Mouse (Mus musculus) retina, embryonic 14.5 days (tissue): ENCODE measurements around the gene Osbpl9.

Source experiments
- DNase-seq: peaks from one replicate; pipeline ENCODE4 v3.0.0-alpha.2; 2015; ENCODE audit warnings: low spot score

Osbpl9 gene

GRCm38 (mm10) chr4:109036327-109036726 is 165.7 kb downstream of the Osbpl9 start:
- DNase-seq = peak; percentile 68

- DNase-seq = no peak
These were observed 171.8 kb downstream of the Osbpl9 start for GRCm38 (mm10) chr4:109030266-109030665.

GRCm38 (mm10) chr4:109029857-109030256 is 172.2 kb downstream of the Osbpl9 start:
- no peak for DNase-seq

GRCm38 (mm10) chr4:109026543-109026942 is 175.5 kb downstream of the Osbpl9 start:
- no peak for DNase-seq

GRCm38 (mm10) chr4:109025061-109025460 is 177.0 kb downstream of the Osbpl9 start:
- no peak for DNase-seq

GRCm38 (mm10) chr4:109021976-109022375 is 180.1 kb downstream of the Osbpl9 start:
- no peak for DNase-seq

GRCm38 (mm10) chr4:109019301-109019700 is 182.8 kb downstream of the Osbpl9 start:
- no peak for DNase-seq

- DNase-seq = no peak
These were observed 184.6 kb downstream of the Osbpl9 start for GRCm38 (mm10) chr4:109017441-109017840.

GRCm38 (mm10) chr4:109014091-109014490 is 188.0 kb downstream of the Osbpl9 start:
- DNase-seq = no peak
